ENCODE assay signal across 20 mouse cellular contexts in genomic region chr17:83649986-83650385, GRCm38 (mm10). TPM values are rescaled to one million over a fixed set of nuclear protein-coding genes. Genes with fewer than 3 reads are reported as not detected.
A peak's percentile ranks its signal among the peaks of the same experiment; 100 is the strongest.
DNase-seq lines count a peak whose midpoint lies in the region; ATAC-seq and TF ChIP-seq lines count a peak whose summit lies in the region.
"Had no signal": no experiment of that assay in that cellular context is flagged by ENCODE, and none has a peak within 500 bp of the region (broad histone marks: within the 10 kb centered on the region; RNA-seq: fewer than 3 reads in every experiment).

No protein-coding gene starts in this region.

- WGBS in heart, embryonic 12.5 days, result 78% methylated on average over 3 of the region's 3 CpGs

- no peak overlapping the region for H3K4me2 ChIP-seq in heart, embryonic 12.5 days
- H3K4me2 ChIP-seq: embryonic facial prominence, embryonic 15.5 days; forebrain, embryonic 13.5 days; hindbrain, embryonic 13.5 days; limb, embryonic 13.5 days; neural tube, embryonic 13.5 days had no signal

- no peak overlapping the region for H3K27ac ChIP-seq in heart, embryonic 12.5 days (ENCODE audit: poor library complexity, severe bottlenecking)
- H3K27ac ChIP-seq in layer of hippocampus, adult 2 months, result no peak overlapping the region
- H3K27ac ChIP-seq: embryonic facial prominence, embryonic 15.5 days; forebrain, embryonic 13.5 days; hindbrain, embryonic 13.5 days; limb, embryonic 13.5 days; neural tube, embryonic 13.5 days had no signal

- ATAC-seq in heart, embryonic 12.5 days (ENCODE audit: insufficient number of reproducible peaks, low FRiP score), result peak; percentile 66; the same call in 1 of the 2 replicates
- peak; percentile 28; the same call in 1 of the 2 replicates for ATAC-seq in monocyte, adult 5-6 weeks (replicated peaks; ENCODE audit: insufficient number of reproducible peaks, low FRiP score, low TSS enrichment, poor library complexity, severe bottlenecking)
- ATAC-seq: forebrain, embryonic 13.5 days had no signal

- no peak for DNase-seq in heart, adult 11 months
- DNase-seq in ES-CJ7 (ENCODE audit: low read depth, low spot score) (peak; percentile 82), liver (peak; percentile 82)
- DNase-seq in adrenal gland, postnatal 36 days, result no peak
- DNase-seq in layer of hippocampus, adult 2 months (ENCODE audit: low spot score in 2 of 2), result no peak
- no peak for DNase-seq in kidney, adult 9 months
- DNase-seq: cerebellum, adult 18-20 months; kidney, adult 8-10 months; kidney, postnatal 4 days; lung, postnatal 14 days; thymus, postnatal 4 days had no signal

- H3K27me3 ChIP-seq in heart, embryonic 12.5 days (replicated peaks), result no peaks in the 10 kb centered on the region
- H3K27me3 ChIP-seq: embryonic facial prominence, embryonic 15.5 days; forebrain, embryonic 13.5 days; hindbrain, embryonic 13.5 days; limb, embryonic 13.5 days; neural tube, embryonic 13.5 days had no signal

- no peak overlapping the region for H3K4me3 ChIP-seq in heart, embryonic 12.5 days
- no peak overlapping the region for H3K4me3 ChIP-seq in layer of hippocampus, adult 2 months
- H3K4me3 ChIP-seq: embryonic facial prominence, embryonic 15.5 days; forebrain, embryonic 13.5 days; hindbrain, embryonic 13.5 days; limb, embryonic 13.5 days; neural tube, embryonic 13.5 days had no signal

- no peak for TF ChIP-seq CTCF in layer of hippocampus, adult 2 months (conservative IDR thresholded peaks at IDR 0.05)

- H3K9me3 ChIP-seq in heart, embryonic 12.5 days (replicated peaks), result no peaks in the 10 kb centered on the region
- H3K9me3 ChIP-seq: embryonic facial prominence, embryonic 15.5 days; forebrain, embryonic 13.5 days; hindbrain, embryonic 13.5 days; limb, embryonic 13.5 days; neural tube, embryonic 13.5 days had no signal

- H3K4me1 ChIP-seq in heart, embryonic 12.5 days (replicated peaks), result peaks cover 7% of the 10 kb centered on the region; the same call in 1 of the 2 replicates
- H3K4me1 ChIP-seq: embryonic facial prominence, embryonic 15.5 days; forebrain, embryonic 13.5 days; hindbrain, embryonic 13.5 days; limb, embryonic 13.5 days had no signal

- H3K9ac ChIP-seq in heart, embryonic 12.5 days, result no peak overlapping the region
- H3K9ac ChIP-seq: embryonic facial prominence, embryonic 15.5 days; forebrain, embryonic 13.5 days; hindbrain, embryonic 13.5 days; limb, embryonic 13.5 days; neural tube, embryonic 13.5 days had no signal

- H3K36me3 ChIP-seq in heart, embryonic 12.5 days, result no peaks in the 10 kb centered on the region
- H3K36me3 ChIP-seq: embryonic facial prominence, embryonic 15.5 days; hindbrain, embryonic 13.5 days; limb, embryonic 13.5 days; neural tube, embryonic 13.5 days had no signal

RNA-seq across cellular contexts. Expression of gene Kcng3, which starts 18.3 kb away (rescaled TPM):
- polyA plus RNA-seq in heart, embryonic 12.5 days (2016; fragmentation: Nextera tagmentation; extraction: Ambion mirVana), result not detected in 2 replicates
- total RNA-seq in monocyte, adult 5-6 weeks (2017), result not detected in 3 replicates
- 10 to 100 TPM; 11.7 to 18.2 TPM for total RNA-seq in adrenal gland, postnatal 36 days (2021)
- 10 to 100 TPM in 1 of 2 experiments, 1 to 10 TPM in 1; 9.7 to 11.7 TPM for total RNA-seq in layer of hippocampus, adult 2 months (2021)
- total RNA-seq: granulocyte monocyte progenitor cell, adult 5-6 weeks had no signal
- polyA plus RNA-seq: embryonic facial prominence, embryonic 15.5 days; forebrain, embryonic 13.5 days; heart, embryonic 16.5 days; limb, embryonic 13.5 days; neural tube, embryonic 13.5 days had no signal

RNA-seq across cellular contexts. Expression of gene Mta3, which starts 56.0 kb away (rescaled TPM):
- polyA plus RNA-seq in heart, embryonic 12.5 days (2016; fragmentation: Nextera tagmentation; extraction: Ambion mirVana), result 42.8 and 47.7 TPM in 2 replicates
- total RNA-seq in monocyte, adult 5-6 weeks (2017), result 75.1 to 131 TPM (median 76.5 TPM) in 3 replicates
- 10 to 100 TPM; 73.9 to 75.6 TPM for total RNA-seq in adrenal gland, postnatal 36 days (2021)
- 100 to 1,000 TPM in 1 of 2 experiments, 10 to 100 TPM in 1; 96.9 to 102 TPM for total RNA-seq in layer of hippocampus, adult 2 months (2021)

Comparison
In these comparisons a context has a peak if more than half of its experiments do, and no peak if none do; other contexts are left out.
1. DNase-seq: peak in ES-CJ7 (single experiment) and liver (single experiment); none in heart, adult 11 months (single experiment), adrenal gland, postnatal 36 days (0 of 2), layer of hippocampus, adult 2 months (0 of 2) and kidney, adult 9 months (single experiment).
2. RNA of gene Kcng3, which starts 18.3 kb away (total RNA-seq): 11.7 to 18.2 TPM in adrenal gland, postnatal 36 days and 9.7 to 11.7 TPM in layer of hippocampus, adult 2 months; not detected in monocyte, adult 5-6 weeks; every median in the first group is over 10 times any median in the second.